Mouse (Mus musculus) right cerebral cortex, adult 18-20 months (tissue): ENCODE results near the gene Gm20738.
"Not testable (repeated sequence)": the region's sequence is repeated elsewhere in the genome, so short reads cannot be mapped to it uniquely, and the experiment has no call there.

Experiments used
- DNase-seq: peaks from one replicate; pipeline ENCODE4 v3.0.0; 2022; ENCODE audit warnings: mixed read lengths

The Gm20738 gene

DNA sequence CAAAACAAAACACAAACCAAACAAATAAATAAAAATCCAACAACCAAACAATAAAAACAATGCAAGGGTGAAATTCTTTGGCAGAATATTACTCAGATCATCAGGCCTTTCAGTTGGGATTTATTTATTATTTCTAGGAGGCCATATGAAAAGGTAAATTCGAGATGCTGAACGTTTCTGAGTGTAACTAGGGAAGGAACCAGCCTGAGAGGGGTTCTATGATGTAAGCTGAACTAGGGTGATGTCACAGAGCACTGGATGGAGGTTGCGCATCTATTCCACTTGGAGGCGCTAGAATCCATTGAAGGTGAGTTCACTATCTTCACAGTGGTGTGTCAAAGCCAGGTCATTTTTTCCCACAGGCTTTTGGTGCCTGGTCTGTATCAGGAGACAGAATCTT, at the start of gene Gm20738:
Gm20738 (plus strand) TSS at position 301 of the 400 bp plus-strand sequence.
- not testable (repeated sequence) for DNase-seq
